Mouse (Mus musculus): ENCODE data around the gene Cmip. TPM values are rescaled to one million over a fixed set of nuclear protein-coding genes. Genes with fewer than 3 reads are reported as not detected.
A peak's percentile ranks its signal among the peaks of the same experiment; 100 is the strongest.

Cmip gene
- total and polyA plus RNA-seq, 3 experiments, result 17.0 to 71.8 TPM; not detected in 1

- Histone ChIP-seq H3K9ac (ENCODE audit: control insufficient read depth, low read depth, low read length, poor library complexity, severe bottlenecking) (no peak overlapping the region), H3K79me2 (ENCODE audit: control insufficient read depth, insufficient read depth, low read length, poor library complexity) (no peaks in the 10 kb centered on the region), H3K27ac (ENCODE audit: control insufficient read depth, low read depth, low read length) (no peak overlapping the region), H3K4me3 (ENCODE audit: control insufficient read depth in 1 of 2, insufficient read depth in 1 of 2, low read depth in 2 of 2, low read length in 2 of 2) (no peak overlapping the region), H3K9me3 (replicated peaks; ENCODE audit: insufficient read depth, low read length) (no peaks in the 10 kb centered on the region), H3K36me3 (ENCODE audit: control insufficient read depth in 1 of 2, insufficient read depth in 2 of 2, low read length in 2 of 2) (no peaks in the 10 kb centered on the region), H3K27me3 (ENCODE audit: control insufficient read depth in 1 of 2, insufficient read depth in 2 of 2, low read length in 2 of 2) (no peaks in the 10 kb centered on the region; a peak in 1 of 4 replicates), H3K4me1 (ENCODE audit: control insufficient read depth in 1 of 2, insufficient read depth in 2 of 2, low read length in 2 of 2) (0 out of 4 replicates have a peak, but pooled peaks cover 0 to 5% of the 10 kb centered on the region in 2 experiments)
- TF ChIP-seq BHLHE40 (IDR thresholded peaks at IDR 0.05; ENCODE audit: borderline replicate concordance, low read depth, low read length), result no peak
- TF ChIP-seq TAL1 (IDR thresholded peaks at IDR 0.05; ENCODE audit: low read length), result no peak
- TF ChIP-seq EP300 (IDR thresholded peaks at IDR 0.05; ENCODE audit: low read depth in 1 of 2, low read length in 2 of 2), result no peak
- no peak for TF ChIP-seq E2F4 (IDR thresholded peaks at IDR 0.05; ENCODE audit: borderline replicate concordance, low read depth, low read length)
- TF ChIP-seq KAT2A (conservative IDR thresholded peaks at IDR 0.05; ENCODE audit: low read depth, low read length), result no peak
- no peak for TF ChIP-seq MYB (IDR thresholded peaks at IDR 0.05; ENCODE audit: low read depth, low read length)
- TF ChIP-seq MXI1 (IDR thresholded peaks at IDR 0.05; ENCODE audit: low read depth, low read length), result no peak
- no peak for TF ChIP-seq NELFE (IDR thresholded peaks at IDR 0.05; ENCODE audit: low read depth, low read length)
- no peak for TF ChIP-seq UBTF (IDR thresholded peaks at IDR 0.05; ENCODE audit: borderline replicate concordance, insufficient read depth, low read depth, low read length)
- no peak for TF ChIP-seq ZMIZ1 (IDR thresholded peaks at IDR 0.05; ENCODE audit: low read depth, low read length)
- no peak for TF ChIP-seq POLR2AphosphoS5 (IDR thresholded peaks at IDR 0.05; ENCODE audit: borderline replicate concordance, low read depth, low read length)
- TF ChIP-seq MAX (IDR thresholded peaks at IDR 0.05; ENCODE audit: low read length), result no peak
- no peak for TF ChIP-seq CHD1 (IDR thresholded peaks at IDR 0.05; ENCODE audit: low read depth, low read length)
- TF ChIP-seq ZNF384 (IDR thresholded peaks at IDR 0.05; ENCODE audit: low read depth, low read length), result no peak
- no peak for DNase-seq (ENCODE audit: low read depth, low spot score)
Observed at GRCm38 (mm10) chr8:117240326-117240725, 16.5 kb upstream of the Cmip start.

- DNase-seq (ENCODE audit: low read depth, low spot score), result peak; percentile 49
- Histone ChIP-seq H3K36me3 (ENCODE audit: control insufficient read depth in 1 of 2, insufficient read depth in 2 of 2, low read length in 2 of 2) (no peaks in the 10 kb centered on the region), H3K4me1 (ENCODE audit: control insufficient read depth in 1 of 2, insufficient read depth in 2 of 2, low read length in 2 of 2) (0 out of 4 replicates have a peak, but pooled peaks cover 0 to 5% of the 10 kb centered on the region in 2 experiments), H3K27ac (ENCODE audit: control insufficient read depth, low read depth, low read length) (no peak overlapping the region), H3K27me3 (ENCODE audit: control insufficient read depth in 1 of 2, insufficient read depth in 2 of 2, low read length in 2 of 2) (no peaks in the 10 kb centered on the region; a peak in 1 of 4 replicates), H3K4me3 (ENCODE audit: control insufficient read depth in 1 of 2, insufficient read depth in 1 of 2, low read depth in 2 of 2, low read length in 2 of 2) (no peak overlapping the region), H3K9ac (ENCODE audit: control insufficient read depth, low read depth, low read length, poor library complexity, severe bottlenecking) (no peak overlapping the region), H3K9me3 (replicated peaks; ENCODE audit: insufficient read depth, low read length) (no peaks in the 10 kb centered on the region), H3K79me2 (ENCODE audit: control insufficient read depth, insufficient read depth, low read length, poor library complexity) (no peaks in the 10 kb centered on the region)
- TF ChIP-seq RCOR1 (IDR thresholded peaks at IDR 0.05; ENCODE audit: low read depth, low read length) (no peak), TBP (IDR thresholded peaks at IDR 0.05; ENCODE audit: low read depth, low read length) (peak; percentile 82)
Observed at GRCm38 (mm10) chr8:117240841-117241494, 15.9 kb upstream of the Cmip start.

All from MEL (cell line).